Mouse (Mus musculus) adrenal gland (tissue): ENCODE results near the gene Rbm15.

Source experiments
- intact Hi-C: fragments of 180-260 bp; cut with DNase I; formaldehyde crosslinking; loops from one replicate; pipeline ENCODE4 v1.15.1; 2025
- long read RNA-seq, 2 experiments: library from polyadenylated mRNA; unstranded; transcript quantifications; one replicate each; pipeline ENCODE4 v2.0.0; 2020; ENCODE audit warnings: borderline replicate concordance in 1 of 2; ENCODE audit not compliant: insufficient replicate concordance in 1 of 2

The Rbm15 gene
- long read RNA-seq, experiment 1, full-length matches to known transcripts: 7 of 8 reads
- long read RNA-seq, experiment 1, partial matches to known transcripts: 0 of 8 reads
- long read RNA-seq, experiment 1, other reads (novel, unspliced or antisense): 1 of 8 reads
- long read RNA-seq, experiment 2, full-length matches to known transcripts: 2 of 2 reads
- long read RNA-seq, experiment 2, partial matches to known transcripts: 0 of 2 reads
- long read RNA-seq, experiment 2, other reads (novel, unspliced or antisense): 0 of 2 reads

DNA sequence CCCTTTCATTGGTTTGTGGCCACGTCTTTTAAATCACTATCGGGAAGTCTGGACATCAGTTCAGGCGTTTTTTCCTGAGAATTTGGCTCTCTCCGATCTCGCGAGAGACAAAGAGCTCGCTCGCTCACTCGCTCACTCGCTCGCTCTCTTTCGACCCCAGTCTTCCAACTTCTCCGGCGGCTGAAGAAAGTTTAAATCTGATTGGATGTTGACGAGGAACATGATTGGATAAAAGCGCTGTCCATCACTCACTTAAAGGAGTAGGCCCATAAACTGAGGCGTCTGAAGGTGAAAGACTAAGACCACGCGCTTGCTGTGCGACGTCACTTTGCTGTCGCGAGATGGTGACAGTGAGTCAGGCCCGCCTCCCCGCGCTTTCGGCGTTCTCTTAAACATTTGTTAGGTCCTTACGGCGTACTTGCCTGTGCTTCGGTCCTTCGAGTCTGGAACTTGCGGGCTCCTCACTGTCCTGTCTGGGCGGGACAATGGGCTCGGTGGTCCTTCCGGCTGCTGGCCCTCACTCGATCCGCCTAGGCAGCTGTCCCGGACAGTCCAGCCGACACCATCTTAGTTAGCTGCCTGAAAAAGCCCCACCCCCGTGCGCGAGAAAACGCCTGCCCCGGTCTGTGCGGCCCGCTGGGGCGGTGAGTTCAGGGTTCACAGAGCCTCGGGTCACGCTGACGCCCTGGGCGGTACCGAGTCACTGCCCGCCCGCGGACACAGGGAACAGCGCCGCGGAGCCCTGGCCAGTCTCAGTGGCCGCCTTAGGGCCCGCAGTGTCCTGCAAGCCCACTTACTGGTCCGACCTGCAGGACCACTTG lies at the start of gene Rbm15:
Rbm15 (minus strand) TSS at position 293 of the 821 bp plus-strand sequence.
- intact Hi-C loops: no loop called here

GRCm38 (mm10) chr3:107379422-107379821 lies 45.9 kb upstream of the Rbm15 start:
- intact Hi-C loops: no loop called here

- intact Hi-C loops: no loop called here
Measured at GRCm38 (mm10) chr3:107378626-107379025, 45.2 kb upstream of the Rbm15 start.

DNA sequence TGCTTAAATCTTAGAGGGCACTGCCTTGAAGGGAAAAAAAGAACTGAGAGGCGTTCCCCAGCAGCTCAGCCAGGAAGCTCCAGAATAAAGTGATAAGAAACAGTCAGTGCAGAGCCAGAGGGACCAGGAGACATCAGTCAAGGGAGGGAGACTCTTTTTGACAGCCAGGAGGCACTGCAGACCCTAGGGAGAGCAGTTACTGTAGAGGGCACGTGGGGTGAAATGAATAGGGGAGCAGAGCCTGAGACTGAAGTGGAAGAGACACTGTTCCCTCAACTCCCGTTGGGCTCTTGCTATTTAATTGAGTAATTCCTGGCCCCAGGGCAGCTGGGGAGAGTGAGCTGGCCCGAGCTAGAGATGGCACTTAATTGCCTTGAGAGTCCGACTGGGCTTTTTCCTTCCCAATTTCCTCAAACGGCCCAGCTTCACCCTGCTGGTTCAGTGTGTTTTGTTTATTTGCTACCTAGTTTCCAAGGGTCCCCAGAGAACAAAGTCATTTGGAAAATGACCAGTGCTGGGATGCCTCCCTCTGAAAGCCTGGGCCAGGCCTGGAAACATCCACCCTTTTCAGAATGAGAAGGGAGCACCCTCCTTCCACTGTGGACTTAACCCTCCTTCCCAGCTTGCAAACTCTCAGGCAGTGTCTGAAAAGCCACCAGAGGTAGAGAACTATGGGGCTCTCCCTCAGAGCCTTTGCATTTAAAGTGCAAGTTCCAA lies 41.6 kb upstream of the Rbm15 start:
- intact Hi-C loops: no loop called here

- intact Hi-C loops: no loop called here
Measured at GRCm38 (mm10) chr3:107369156-107369555, 35.7 kb upstream of the Rbm15 start.

GRCm38 (mm10) chr3:107367938-107368599 lies 34.6 kb upstream of the Rbm15 start:
- intact Hi-C loops: no loop called here

- intact Hi-C loops: no loop called here
Measured at GRCm38 (mm10) chr3:107365341-107365740, 31.9 kb upstream of the Rbm15 start.

DNA sequence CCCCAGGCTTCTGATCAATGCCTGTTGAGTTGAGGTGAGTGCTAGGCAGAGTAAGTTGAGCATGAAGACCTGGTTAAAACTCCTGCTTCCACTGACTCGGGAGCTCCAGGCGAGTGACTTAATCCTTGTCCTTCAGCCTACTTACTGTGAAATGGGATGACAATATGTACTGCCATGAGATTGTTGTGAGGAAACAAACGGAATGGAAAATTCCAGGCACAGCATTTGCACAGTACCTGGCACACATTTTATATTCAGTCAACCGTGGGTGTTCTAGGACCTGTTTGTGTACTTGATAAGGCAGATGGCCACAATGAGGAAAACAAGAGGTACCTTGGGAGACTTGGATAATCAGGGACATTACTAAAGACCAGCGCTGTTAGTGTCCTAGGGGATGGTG lies 29.9 kb upstream of the Rbm15 start:
- intact Hi-C loops: no loop called here

DNA sequence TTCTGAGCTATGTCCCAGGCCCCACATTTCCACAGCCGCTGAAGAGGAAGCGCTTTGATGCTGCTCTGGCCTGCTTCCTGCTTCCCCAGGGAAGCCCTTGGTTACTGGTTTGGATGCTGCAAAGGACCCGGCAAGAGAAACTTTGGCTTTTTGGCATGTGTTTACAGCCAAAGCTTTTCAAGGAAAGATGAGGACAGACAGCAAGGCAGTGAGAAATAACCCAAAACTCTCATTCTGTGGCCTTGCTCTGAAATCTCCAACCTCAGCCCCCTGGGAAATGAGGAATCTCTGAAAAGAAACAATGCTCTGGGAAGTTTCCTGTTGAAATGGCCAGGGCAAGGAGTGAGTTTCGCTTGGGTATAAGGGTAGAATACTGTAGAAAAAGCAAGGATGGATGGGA lies 26.9 kb upstream of the Rbm15 start:
- intact Hi-C loops: no loop called here

GRCm38 (mm10) chr3:107357700-107358234 lies 24.3 kb upstream of the Rbm15 start:
- intact Hi-C loops: loop anchor here (1.0 to 10.0 kb wide), 2 partner anchors 109 to 123 kb away; partner anchors contain the start of genes A630076J17Rik and Prok1

- intact Hi-C loops: loop anchor here (10.0 kb wide), 1 partner anchor 122 kb away; the partner anchor contains the start of genes A630076J17Rik and Prok1
Measured at GRCm38 (mm10) chr3:107356964-107357441, 23.5 kb upstream of the Rbm15 start.

DNA sequence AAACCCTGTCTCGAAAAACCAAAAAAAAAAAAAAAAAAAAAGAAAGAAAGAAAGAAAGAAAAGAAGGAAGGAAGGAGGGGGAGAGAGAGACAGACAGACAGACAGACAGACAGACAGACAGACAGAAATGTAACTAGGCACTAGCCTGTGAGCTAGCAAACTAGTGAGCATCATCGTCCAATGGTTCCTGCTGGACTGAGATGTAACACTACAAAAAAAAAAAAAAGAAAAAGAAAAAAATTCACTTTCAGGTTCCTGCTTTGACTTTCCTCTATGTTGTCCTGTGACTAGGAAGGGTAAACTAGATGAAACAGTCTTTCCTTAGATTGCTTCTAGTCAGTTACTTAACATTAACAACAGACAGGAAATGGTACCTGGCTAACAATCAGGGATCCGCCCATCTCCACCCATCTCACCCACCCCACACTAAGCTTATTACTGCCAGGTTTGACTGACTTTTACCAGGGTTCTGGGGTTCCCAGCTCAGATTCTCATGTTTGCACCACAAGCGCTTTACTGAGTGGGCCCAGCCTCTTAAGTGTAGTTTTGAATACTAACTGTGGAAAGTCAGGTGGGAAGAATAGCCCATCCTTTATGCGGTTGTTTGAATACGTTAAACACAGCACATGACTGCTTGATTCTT lies 22.3 kb upstream of the Rbm15 start:
- intact Hi-C loops: loop anchor here (10.0 kb wide), 1 partner anchor 121 kb away; the partner anchor contains the start of genes A630076J17Rik and Prok1

DNA sequence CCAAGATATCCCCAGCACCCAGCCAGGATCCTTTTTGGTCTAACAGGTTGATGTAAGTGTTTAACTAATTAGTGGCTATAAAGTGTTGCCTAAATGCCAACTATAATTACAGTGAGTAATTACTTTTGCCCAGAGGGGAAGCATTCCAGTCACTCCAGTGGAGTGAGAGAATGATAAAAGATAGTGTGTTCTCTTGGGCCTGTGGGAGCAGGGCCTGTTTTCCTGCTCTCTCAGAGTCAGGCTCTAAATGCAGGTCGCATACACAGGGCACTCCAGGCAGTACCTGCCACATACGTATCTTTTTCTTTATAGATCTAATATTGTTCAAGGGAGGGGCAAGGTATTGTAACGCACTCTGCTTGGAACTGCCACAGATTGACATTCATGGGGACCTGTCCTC lies 18.2 kb upstream of the Rbm15 start:
- intact Hi-C loops: loop anchor here (10.0 kb wide), 1 partner anchor 117 kb away; the partner anchor contains the start of genes A630076J17Rik and Prok1

GRCm38 (mm10) chr3:107349006-107349405 lies 15.5 kb upstream of the Rbm15 start:
- intact Hi-C loops: no loop called here

DNA sequence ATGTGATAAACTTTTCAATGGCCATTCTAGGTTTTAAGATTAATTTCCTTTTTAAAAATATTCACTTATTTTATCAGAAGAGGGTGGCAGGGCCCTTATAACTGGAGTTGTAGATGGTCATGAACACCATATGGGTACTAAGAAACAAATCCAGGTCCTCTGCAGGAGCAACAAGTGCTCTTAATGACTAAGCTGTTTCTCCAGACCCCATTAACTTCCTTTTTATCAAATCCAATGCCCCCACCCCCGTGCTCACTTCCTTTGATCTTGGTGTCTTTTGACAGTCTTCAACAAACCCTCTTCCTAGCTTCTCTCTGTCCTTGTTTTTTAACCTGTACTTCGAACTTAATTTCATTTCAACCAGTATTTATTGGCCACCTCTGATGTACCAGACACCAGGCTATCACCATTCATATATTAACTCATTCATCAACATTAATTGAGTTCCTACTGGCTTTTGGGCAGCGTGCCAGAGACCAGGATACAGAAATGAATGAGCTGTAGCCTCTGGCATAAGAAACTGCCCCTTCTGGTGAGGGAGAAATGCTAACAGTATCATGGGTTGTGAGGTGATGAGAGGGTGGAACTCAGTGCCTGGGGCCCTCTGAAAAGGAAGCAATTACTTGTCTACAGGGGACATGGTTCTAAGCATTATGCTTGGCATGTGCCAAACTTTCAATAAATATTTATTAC lies 11.7 kb upstream of the Rbm15 start:
- intact Hi-C loops: no loop called here

DNA sequence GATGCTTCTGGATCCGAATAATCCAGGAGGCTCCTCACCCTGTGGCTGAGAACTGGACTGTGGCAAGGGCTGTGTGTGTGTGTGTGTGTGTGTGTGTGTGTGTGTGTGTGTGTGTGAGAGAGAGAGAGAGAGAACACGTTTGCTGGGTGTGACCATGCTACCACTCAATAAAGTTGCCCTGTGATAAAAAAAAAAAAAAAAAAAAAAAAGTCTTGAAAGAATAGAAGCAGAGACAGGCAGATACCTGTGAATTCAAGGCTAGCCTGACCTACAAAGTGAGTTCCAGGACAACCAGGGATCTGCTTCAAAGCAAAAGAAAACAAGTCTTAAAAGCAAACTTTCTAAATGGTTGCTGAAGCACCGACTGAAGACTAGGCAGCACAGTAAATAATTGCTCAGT lies 10.5 kb upstream of the Rbm15 start:
- intact Hi-C loops: no loop called here

DNA sequence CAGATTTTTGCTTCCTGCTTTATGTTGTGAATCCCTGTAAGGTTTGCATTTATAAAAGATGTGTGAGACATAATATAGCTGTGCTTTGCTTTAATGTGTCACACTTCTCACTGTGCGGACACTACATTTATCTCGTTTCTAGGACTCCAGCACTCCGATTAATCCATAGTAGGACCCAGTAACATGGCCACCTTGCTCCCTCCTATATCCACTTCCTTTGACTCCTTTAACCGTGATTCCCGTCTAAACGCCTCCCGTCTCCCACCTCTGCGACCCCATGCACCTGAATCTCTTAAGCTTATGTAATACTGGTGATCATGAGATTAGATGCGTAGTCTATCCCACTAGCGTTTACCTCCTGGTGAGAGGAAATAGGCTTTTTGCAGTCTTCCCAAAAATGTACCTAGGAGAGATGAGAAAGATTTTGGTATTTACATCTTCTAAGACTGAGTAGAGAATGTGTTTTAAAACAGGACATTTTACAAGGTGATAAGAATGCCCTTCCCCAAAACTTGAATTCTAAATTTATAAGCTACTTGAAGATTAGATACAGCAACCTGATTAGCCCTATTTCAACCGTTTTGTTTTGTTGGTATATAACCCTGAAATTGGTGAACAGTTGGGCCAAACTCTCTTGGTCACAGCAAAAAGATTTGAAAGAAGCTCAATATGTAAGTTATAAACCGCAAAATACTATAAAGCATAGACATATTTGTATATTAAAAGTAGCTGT lies 895 bp upstream of the Rbm15 start:
- intact Hi-C loops: no loop called here

DNA sequence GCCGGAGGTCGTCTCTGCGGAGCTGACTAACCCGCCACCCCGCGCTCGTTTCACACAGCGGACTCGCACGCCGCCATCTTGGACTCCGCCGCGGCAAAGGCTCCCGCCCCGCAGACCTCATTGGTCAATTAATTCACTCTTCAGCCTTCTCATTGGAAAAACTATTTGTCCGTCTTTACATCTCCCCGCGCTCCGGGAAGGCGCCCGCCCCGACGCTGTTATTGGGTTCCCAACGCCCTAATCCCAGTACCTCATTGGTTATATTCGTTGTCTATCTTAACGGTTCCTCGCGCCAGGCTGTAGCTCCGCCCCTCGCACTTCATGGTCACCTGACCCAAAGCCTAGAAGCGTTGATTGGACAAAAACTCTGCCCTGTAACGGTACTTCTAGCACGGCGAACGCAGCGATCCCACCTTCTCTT lies 503 bp downstream of the Rbm15 start:
- intact Hi-C loops: no loop called here
